Mouse (Mus musculus) left cerebral cortex, postnatal 4 days (tissue): ENCODE measurements around the gene Prkca. TPM values are rescaled to one million over a fixed set of nuclear protein-coding genes. Genes with fewer than 3 reads are reported as not detected.

Experiments used
- DNase-seq: peaks from one replicate; pipeline ENCODE4 v3.0.0-alpha.2; 2022
- intact Hi-C: fragments of 180-260 bp; cut with DNase I; formaldehyde crosslinking; loops from one replicate; pipeline ENCODE4 v1.15.1; 2025
- microRNA-seq: library from miRNA; unstranded; fragments of <30 nt; microRNA quantifications from one replicate; pipeline ENCODE4 v1.2.0, GENCODE M21; 2022
- total RNA-seq, 2 experiments: library from RNA; stranded (reverse); gene quantifications; 2 replicates each; pipeline ENCODE4 v1.2.3; 2021

Prkca gene
- total RNA-seq, 2 experiments from 2014 or later = 75.2 to 87.5 TPM

- DNase-seq = no peak
- intact Hi-C loops = no loop called here
Measured at GRCm38 (mm10) chr11:107917721-107918235, 425.9 kb downstream of the Prkca start.

- DNase-seq = peak; percentile 71
- intact Hi-C loops = no loop called here
Measured at GRCm38 (mm10) chr11:107914634-107915226, 429.0 kb downstream of the Prkca start, which contains the start of gene Cacng5. Gene Cacng5, minus strand, starts transcription at chr11:107915055.

- intact Hi-C loops = no loop called here
- DNase-seq = no peak
Measured at GRCm38 (mm10) chr11:107913317-107913716, 430.4 kb downstream of the Prkca start.

- DNase-seq = peak; percentile 70
- intact Hi-C loops = no loop called here
Measured at GRCm38 (mm10) chr11:107905364-107905763, 438.4 kb downstream of the Prkca start.

GRCm38 (mm10) chr11:107903966-107904605, 439.6 kb downstream of the Prkca start:
- DNase-seq = peak; percentile 61
- intact Hi-C loops = no loop called here

- intact Hi-C loops = no loop called here
- DNase-seq = no peak
Measured at GRCm38 (mm10) chr11:107900470-107900869, 443.3 kb downstream of the Prkca start.

GRCm38 (mm10) chr11:107898698-107899097, 445.0 kb downstream of the Prkca start:
- DNase-seq = no peak
- intact Hi-C loops = no loop called here

GRCm38 (mm10) chr11:107895635-107896034, 448.1 kb downstream of the Prkca start:
- no peak for DNase-seq
- intact Hi-C loops = no loop called here

- no peak for DNase-seq
- intact Hi-C loops = no loop called here
Measured at GRCm38 (mm10) chr11:107891377-107891776, 452.4 kb downstream of the Prkca start.

GRCm38 (mm10) chr11:107887342-107887741, 456.4 kb downstream of the Prkca start:
- no peak for DNase-seq
- intact Hi-C loops = no loop called here

Small RNAs within 50 kb of the gene (microRNA-seq; reads per million reads assigned to microRNA genes)
- gene Mir7223 = not detected

Other genes with a start within 250 kb of the Prkca start
- gene Apoh, start 574 bp downstream of the Prkca start, total RNA-seq = not detected
- 10 to 100 TPM; 16.1 to 17.7 TPM for gene Cep112, start 81.3 kb upstream of the Prkca start, total RNA-seq